Mouse (Mus musculus) Muller cell, postnatal 12 days (primary cell): ENCODE results near the gene Gpr45.
"Not testable (repeated sequence)": the region's sequence is repeated elsewhere in the genome, so short reads cannot be mapped to it uniquely, and the experiment has no call there.

ENCODE experiments used
- DNase-seq: peaks from one replicate; pipeline ENCODE4 v3.0.0-alpha.2; 2015; ENCODE audit errors: inconsistent ontology term

Gpr45 gene

DNA sequence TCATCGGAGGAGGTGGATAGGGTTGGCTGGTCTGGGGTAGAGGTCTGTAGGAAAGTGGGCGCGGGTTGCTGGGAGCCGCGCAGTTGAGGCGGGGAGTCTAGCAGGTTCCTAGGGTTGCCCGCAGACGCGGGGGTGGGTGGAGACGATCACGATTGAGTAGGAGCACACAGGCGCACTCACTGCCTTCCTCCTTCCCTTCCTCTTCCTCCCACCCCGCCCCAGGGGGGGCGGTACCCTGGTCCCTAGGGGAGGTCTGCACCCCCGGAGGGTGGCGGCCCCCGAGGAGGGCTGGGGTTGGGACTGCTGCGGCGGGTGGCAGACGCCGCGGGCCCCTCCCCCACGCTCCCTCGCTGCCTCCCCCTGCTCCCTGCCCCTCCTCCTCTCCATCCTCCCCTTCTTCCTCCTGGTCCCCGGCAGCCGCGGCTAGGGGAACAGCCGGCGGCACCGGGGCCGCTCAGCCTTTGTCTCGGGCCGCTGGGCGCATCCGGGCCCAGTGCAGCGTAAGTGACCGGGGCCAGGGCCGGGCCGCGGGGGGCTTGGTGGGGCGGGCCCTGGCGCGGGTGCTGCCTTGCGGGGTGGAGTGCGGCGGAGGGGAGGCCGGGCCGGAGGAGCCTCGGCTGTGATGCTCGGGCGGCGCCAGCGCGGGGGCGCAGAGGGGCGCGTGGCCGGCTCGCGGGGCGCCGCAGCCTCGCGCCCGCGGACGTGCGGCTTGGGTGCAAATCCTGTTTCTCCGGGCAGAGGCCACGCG is at the start of gene Gpr45:
Gene Gpr45, plus strand, starts transcription at position 139 of the 748 bp plus-strand sequence.
- peak; percentile 64 for DNase-seq

DNA sequence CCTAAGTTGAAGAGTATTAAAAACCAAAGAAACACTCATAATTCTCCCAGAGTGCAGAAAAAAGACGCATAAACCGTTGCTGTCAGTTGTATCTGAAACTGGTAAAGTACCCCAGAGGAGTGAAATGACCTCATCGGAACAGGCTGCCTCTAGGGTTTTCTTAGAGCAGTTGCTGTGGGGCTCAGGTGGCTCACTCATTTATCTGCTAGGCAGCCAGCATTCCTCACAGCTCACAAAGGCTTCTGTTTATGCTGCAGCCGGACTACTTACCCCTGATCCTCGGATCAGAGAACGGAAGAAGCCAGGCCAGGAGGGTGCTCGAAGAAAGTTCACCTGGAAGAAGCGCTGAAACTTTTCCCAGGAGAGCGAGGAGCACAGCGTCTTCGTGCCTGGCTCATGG is 47.5 kb upstream of the Gpr45 start:
- no peak for DNase-seq

DNA sequence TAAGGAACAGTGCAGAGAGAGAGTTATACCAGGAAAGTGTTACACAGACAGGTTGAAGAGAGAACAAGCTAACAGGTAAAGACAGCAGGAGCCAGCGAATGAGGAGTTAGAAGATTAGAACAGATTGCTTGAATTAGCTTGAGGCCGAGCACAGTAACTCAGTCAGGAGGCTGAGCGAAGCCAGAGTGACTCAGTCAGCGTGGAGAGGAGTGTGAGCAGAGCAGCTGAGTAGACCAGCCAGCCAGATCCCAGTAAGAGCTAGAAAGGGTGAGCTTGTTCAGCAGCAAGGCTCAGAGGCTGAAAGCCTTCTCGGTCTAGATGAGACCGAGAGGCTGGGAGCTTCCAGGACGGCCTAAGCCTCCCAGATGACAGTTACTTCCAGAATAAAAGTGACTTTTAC is 46.0 kb upstream of the Gpr45 start:
- DNase-seq, result no peak

DNA sequence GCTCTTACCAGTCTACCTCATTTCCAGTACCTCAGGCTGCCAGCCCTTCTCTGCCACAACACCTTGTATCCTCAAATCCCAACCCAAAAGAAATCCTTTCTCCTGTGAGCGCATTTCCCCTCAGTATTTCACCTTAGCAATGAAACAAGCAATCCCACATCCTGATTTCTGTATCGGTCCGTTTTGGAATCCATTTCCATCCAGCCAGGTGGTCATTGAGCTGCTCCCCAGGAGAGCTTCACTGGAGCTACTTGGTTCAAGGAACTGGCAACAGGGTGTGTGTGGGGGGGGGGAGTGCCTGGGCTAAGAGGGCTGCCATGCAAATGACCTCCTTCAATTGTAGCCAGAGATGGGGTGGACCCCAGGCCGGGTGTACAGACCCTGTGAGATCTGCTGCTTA is 45.5 kb upstream of the Gpr45 start:
- no peak for DNase-seq

DNA sequence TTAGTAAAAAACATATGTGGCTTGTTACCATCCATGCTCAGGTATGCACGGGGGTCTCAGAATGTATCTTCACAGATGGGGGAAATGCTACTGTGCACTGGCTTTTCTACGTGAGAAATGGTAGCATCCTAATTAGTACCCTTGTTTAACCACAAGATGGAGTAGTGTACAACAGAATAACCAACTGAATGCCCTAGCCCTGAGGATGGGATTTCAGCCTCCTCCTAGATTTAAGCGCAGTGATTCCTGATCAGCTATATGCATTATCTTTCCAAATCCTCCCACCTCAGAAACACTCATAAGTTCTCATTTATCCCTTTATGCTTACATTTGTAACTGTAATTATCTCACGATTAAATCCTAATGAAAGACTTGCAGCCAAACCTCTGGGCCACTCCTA is 37.6 kb upstream of the Gpr45 start:
- DNase-seq, result peak; percentile 19

DNA sequence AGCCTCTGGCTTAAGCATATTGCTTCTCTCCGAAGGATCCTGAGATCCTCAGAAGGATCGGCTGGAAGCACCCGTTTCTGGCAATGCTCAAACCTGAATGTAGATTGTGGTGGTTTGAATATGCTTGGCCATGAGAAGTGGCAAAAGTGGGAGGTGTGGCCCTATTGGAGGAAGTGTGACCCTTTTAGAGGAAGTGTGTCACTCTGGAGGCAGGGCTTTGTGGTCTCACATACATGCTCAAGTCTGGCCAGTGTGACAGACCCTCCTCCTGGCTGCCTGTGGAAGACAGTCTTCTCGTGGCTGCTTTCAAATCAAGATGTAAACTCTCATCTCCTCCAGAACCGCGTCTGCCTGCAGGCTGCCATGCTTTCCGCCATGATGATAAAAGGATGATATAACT is 36.0 kb upstream of the Gpr45 start:
- DNase-seq, result no peak

DNA sequence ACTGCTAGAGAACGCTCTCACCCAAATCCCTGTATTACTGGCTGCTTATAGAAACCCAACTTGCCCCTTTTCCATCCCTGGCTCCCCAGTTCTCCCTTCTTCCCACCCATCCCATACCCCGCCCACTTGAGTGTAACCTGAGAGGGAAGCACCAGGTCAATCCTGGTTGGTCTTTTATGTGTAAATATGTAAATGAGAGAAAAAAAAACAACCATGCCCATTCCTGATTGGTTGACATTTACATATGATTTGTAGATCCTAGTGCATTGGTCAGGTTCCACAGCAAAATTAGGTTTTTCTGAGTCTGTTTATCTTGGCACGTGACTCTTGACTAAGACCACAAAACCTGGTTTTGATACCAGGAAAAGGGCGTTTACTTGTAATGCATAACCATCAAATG is 34.8 kb upstream of the Gpr45 start:
- DNase-seq, result peak; percentile 14

DNA sequence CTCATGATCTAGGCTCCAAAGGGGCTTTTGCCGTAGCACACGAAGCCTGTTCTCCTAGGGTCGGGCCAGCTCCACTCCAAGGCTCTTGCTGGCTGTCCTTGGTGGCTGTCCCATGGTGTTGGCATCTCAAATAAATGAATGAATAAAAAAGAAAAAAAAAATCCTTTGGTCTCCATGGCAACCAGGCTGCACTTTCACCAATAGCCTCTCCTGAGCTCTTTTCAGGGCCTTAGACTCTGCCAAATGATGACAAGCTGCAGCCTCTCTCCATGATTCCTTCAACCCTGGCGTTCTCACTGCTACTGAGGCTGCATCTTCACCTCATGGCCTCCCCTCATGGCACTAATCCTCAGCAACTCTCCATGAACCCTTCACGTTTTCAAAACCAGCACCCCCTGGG is 28.7 kb upstream of the Gpr45 start:
- DNase-seq, result no peak

DNA sequence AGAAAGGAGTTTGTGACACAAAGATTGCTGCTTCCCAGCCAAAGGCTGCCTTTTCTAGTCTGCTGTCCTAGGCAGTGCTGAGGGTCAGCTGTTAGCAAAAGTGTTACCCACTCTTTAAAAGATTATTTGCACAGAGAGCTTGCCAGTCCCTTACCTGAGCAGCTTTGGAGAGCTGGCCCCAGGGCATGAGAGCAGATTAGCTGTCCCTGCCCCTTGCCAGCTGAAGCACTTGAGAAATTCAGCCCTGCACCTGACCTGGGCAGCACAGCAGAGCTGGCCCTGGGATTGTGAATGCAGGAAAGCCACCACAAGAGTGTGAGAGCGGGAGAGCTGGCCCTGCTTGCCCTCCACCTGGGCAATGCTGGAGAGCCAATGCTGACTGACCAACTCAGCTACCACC is 19.1 kb upstream of the Gpr45 start:
- DNase-seq, result no peak

DNA sequence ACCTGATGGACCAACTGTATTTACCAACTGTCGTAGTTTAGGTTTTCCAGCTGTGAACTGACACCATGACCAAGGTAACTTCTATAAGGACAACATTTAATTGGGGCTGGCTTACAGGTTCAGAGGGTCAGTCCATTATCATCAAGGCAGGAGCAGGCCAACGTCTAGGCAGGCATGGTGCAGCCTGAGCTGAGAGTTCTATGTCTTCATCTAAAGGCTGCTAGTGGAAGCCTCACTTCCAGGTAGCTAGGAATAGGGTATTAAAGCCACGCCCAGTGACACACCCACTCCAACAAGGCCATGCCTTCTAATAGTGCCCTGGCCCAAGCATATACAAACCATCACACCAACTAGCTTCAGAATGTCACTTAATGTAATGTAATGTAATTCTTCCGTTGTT is 4.2 kb upstream of the Gpr45 start:
- no peak for DNase-seq

DNA sequence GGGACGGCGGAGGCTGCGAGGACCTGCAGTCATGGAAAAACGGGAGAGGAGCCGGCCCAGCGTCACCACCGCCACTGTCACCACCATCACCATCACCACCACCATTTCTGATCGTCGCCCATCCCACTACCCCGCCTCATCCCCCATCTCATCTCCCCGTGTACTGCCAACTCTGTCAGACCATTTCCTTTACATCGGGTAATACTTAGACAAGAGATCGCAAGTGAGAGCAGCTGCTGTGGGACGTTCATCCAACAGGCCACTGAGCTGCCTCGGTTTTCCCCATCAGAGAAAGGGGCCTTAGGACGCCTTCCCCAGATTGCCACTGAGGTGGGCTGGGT is 780 bp downstream of the Gpr45 start:
- peak; percentile 4 for DNase-seq

DNA sequence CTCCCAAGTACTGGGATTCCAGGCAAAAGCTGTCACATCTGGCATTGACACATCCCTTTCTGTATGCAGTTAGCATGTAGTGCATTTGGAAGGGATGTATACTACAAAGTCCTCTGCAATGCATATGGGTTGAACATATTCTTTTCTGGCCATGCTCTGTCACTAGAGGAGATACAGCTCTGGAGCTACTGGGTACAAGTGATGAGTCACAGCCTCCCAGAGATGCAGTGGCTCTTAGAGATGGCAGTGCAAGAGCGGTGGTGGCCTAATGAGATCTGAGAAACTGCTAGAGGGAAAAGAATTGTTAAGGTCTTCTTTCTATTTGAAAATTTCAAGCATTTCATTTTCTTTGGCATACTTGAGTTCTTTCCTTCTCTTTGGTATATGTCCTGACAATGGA is 4.2 kb downstream of the Gpr45 start:
- DNase-seq, result no peak

DNA sequence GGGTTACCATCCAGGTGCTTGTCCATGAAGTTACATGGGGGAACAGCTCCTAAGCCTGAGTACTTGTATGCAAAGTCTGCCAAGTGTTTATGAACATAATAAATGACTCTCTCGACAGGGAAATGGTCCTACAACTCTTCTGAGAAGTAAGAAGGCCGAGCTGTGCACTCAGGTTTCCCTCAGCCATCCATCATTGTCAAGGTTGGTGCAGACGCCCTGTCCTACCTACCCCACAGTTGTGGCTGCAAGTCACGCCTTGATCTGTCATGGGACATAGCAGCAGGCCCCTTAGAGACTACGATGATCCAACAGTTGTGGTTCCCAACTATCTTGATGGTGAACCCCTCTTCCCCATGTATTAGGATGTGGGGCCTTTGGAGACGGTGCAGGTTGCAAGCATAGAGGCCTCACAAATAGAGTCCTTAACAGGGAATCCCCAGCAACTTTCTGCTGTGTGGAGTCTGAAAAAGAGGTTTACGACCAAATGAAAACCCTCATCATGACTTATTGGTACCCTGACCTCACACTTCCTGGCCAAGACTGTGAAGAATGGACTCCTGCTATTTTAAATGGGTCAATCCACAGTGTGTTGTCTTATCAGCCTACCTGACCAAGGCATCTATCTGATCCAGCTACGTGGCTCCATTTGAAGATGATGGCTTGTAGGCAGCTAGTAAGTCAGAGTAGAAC is 30.6 kb downstream of the Gpr45 start:
- DNase-seq, result no peak

DNA sequence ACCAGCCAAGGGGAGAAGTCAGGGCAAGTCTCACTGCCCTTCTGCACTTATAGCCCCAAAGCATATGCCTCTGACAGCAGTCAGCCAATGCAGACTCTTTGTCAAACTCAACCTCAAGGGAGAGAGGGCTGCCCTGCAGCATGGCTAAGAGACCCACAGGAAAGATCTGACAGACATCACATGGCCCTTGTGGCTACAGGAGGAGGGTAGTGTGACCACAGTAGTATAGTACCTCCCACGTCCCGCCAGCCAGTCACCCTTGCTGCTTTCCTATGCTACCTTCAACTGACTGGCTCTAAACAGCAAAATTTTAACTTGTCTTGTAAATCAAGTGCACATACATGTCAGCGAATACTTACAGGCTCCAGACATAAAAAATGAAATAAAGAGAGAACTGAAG is 31.4 kb downstream of the Gpr45 start:
- DNase-seq, result no peak

DNA sequence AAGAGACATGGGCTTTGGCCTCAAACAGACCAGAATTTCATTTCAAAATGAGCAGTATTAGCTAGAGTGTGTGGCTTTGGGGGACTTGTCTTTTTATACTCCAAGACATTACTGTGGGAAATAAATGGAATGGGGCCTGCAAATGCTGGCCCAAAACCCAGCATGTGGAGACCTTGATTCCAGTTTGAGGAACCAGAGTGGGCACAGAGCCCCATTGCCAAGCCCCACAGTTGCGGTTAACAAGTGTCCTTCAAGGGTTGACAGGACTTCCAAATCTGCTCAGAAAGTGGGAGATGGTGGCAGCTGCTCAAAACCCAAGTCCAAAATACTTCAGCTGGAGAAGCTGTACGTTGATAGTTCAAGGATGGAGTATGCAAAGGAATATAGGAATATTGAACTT is 36.3 kb downstream of the Gpr45 start:
- DNase-seq, result no peak

DNA sequence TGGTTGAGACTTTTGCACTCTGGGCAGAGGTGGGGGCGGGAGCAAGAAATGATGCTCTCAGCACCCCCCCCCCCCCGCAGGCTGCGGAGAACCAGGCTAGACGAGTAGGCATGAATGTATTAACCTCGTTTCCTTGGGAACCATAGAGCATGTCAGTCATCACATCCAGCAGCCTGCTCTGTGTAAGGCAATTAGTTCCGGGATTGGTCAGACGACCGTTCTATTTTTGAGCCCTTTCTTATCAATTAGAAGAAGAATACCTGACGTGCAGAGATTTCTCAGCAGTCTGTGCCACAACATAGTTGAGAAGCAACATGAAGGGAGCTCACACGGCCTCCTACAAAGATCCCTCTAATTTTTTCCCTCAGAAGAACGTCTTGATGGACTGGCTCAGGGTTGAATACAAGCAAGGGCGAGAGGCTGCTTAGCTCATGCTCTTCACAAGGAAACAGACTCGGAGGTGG is 53.4 kb downstream of the Gpr45 start:
- peak; percentile 46 for DNase-seq

DNA sequence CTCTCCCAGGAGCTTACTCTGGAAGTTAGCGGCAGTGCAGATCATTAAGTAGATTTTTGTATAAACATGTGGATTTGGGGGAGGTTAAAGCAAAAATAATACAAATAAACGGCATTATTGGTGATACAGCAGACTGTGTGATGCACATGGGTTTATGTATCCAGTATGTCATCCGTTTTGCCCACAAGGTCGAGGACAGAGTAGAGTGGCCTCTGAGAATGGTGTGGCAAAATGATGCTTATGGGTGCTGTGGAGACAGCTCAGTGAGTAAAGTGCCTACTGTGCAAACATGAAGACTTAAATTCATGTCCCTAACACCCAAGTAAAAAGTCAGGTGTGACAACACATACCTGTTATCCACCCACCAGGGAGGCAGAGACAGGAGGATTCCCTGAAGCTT is 53.9 kb downstream of the Gpr45 start:
- no peak for DNase-seq

DNA sequence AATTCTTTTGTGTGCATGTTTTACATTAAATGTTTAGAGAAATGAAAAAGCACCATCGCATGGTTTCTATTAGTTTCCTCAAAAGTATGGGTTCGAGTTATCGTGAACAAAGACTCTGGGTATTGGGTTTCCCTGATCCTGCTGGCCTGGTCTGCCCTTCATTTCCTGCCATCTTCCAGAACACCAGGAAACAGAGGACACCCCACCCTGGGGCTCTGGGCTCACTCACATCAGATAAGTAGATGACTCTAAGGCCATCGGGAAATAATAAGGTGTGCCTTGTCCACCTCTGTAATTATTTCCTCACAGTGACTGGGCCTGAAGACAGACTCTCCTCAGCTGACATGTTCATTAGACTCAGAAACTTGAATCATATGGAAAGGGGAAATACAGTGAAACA is 57.8 kb downstream of the Gpr45 start:
- no peak for DNase-seq

DNA sequence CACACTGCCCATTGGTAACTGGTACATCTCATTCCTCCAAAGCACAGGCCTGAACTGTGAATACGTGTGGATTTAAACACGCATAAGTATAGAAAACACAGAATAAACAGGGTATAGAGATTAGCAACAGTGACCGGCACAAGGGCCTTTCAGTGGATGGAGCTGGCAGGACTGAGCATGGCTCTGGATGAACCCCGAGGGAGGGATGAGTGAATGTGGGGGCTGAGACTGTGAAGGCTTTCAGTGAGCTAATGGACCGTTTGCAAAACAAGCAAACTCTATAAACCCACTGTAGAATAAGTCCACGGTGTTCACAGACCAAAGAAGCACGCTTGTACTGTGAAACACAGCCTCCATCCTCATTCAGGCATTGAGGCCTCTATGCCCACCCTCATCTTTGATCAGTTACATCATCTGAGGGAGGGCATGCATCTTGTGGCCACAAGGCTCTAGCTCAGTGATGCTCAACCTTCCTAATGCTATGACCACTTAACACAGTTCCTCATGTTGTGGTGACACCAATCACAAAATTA is 62.5 kb downstream of the Gpr45 start:
- not testable (repeated sequence) for DNase-seq

DNA sequence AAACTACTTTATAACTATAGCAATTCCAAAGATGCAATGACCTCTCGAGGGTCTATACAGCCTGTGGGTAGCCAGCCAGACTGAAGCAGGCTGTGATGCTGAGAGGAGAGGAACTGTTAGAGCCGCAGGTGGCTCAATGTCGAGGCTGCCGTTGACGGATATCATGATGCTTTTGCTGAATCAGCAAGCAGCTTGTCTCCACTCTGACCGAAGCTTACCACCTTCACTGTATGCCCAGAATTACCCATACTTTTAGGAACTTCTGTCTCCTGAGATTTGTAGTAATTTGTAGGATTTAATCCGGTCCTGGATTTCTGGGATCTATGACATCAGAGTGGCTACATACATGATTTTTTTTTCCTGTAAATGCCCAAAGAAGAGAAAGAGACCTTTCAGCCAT is 83.3 kb downstream of the Gpr45 start:
- no peak for DNase-seq

DNA sequence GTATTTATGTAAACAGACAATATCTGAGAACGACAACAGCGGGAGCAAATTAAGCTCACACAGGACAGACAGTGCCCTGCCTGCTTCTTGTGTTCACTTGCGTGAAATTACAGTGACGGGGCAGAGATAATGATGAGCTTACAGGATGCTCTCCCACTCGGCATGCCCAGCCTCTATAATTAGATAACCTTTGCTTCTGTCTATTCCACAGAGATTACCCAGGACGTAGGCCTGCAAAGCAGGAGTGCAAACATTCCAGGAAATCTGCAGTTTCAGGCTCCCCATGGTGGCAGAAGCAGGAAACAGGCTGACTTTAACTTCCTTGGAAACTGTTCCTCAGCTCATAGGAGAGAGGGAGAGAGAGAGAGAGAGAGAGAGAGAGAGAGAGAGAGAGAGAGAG is 89.6 kb downstream of the Gpr45 start:
- no peak for DNase-seq

DNA sequence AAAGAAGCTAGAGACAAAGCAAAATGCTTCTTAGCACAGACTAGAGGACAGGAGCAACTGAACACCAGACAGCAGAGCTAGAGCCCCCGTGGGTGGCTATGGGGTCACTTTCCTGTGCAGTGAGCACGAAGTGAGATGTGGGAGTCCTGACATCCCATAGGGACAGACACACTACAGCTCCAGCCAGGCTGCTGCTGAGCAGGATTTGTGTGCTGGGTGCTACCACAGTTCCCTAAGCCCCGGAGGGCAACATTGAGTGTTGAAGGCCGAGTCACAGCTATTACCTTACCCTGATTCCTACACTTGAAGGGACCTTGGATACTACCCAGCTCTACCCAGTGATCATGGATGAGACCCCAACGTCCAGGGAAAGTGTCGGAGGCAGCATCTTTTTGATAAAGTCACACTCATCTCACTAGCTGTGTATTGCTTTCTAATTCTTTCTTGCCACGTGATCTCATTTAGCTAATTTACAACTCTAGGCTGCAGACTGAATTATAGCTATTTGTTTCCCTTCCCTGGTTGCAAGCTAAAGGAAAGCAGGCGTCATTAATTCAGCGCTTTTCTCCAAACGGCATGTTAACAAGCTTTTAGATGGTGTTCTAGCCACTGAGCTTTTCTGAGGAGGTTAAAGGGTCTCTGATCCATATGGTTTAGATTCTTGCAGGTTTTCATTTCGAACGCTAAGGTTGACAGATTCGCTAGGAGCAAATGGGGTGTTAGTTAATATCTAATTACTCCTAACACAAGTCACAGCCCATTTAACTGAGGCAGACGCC is 92.7 kb downstream of the Gpr45 start:
- no peak for DNase-seq

DNA sequence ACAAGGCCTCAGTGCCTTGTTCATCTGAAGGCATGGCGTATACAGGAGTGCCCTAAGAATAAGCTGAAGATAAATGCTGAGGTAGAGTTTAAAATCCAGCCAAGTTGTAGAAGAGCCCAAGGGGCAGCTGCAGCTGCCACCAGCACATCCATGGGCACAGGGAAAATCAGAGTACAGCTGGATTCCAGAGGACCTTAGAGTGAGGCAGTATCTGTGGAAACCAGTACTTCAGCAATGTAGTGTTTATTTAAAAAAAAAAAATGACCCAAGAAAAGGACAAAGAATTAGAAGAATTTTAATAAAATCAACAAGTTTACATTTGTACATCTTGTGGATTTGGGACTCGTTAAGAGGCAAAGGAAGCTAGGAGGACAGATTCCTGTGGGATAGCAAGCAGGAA is 94.3 kb downstream of the Gpr45 start:
- DNase-seq, result peak; percentile 50
